In the genomic region with DNA sequence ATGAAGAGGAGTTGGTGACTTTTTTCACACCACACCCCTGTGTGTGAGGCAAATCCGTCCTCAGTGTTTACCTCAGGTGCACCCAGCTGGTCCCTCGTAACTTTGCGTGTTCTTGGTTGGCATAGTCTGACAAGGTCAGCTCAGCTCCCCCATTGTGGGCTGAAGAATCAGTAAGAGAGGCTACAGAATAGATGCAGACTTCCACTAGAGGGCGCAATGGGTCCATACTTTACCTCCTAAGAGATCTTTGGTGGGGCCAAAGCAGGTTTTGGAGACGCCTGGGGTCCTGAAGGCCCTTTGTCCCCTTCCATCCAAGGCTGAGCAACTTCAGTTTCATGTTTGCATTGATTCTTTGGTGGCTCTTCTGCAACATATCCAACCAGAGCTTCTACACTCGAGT, we compare ENCODE assay signal across 9 mouse cellular contexts. TPM values are rescaled to one million over a fixed set of nuclear protein-coding genes. Genes with fewer than 3 reads are reported as not detected.
DNase-seq lines count a peak whose midpoint lies in the region; ATAC-seq and TF ChIP-seq lines count a peak whose summit lies in the region.
"Had no signal": no experiment of that assay in that cellular context is flagged by ENCODE, and none has a peak within 500 bp of the region (broad histone marks: within the 10 kb centered on the region; RNA-seq: fewer than 3 reads in every experiment).

No protein-coding gene starts in this region.

- TF ChIP-seq POLR2A in bone marrow, adult 2 months (IDR thresholded peaks at IDR 0.05; ENCODE audit: borderline replicate concordance, control insufficient read depth, low read depth, low read length): no peak

- no peaks in the 10 kb centered on the region for H3K4me1 ChIP-seq in heart, embryonic 11.5 days (ENCODE audit: control insufficient read depth, insufficient read depth, low read length)
- no peaks in the 10 kb centered on the region for H3K4me1 ChIP-seq in bone marrow, adult 2 months (ENCODE audit: control insufficient read depth, insufficient read depth, low read length)
- no peaks in the 10 kb centered on the region for H3K4me1 ChIP-seq in embryonic facial prominence, embryonic 14.5 days (ENCODE audit: control insufficient read depth, insufficient read depth, low read length)
- H3K4me1 ChIP-seq: liver, embryonic 15.5 days had no signal

- H3K9me3 ChIP-seq in heart, embryonic 11.5 days (replicated peaks; ENCODE audit: control insufficient read depth, low read length): no peaks in the 10 kb centered on the region
- no peaks in the 10 kb centered on the region for H3K9me3 ChIP-seq in embryonic facial prominence, embryonic 14.5 days (ENCODE audit: control insufficient read depth, low read length)
- H3K9me3 ChIP-seq: liver, embryonic 15.5 days had no signal

- WGBS in heart, embryonic 11.5 days (ENCODE audit: insufficient replicate concordance): 18% methylated on average over 6 of the region's 6 CpGs
- WGBS in bone marrow, adult 2 months: 12% methylated on average over 6 of the region's 6 CpGs
- WGBS in embryonic facial prominence, embryonic 14.5 days: 17% methylated on average over 6 of the region's 6 CpGs

- DNase-seq in heart, adult 18-20 months: peak; percentile 18 to 62
- DNase-seq in CD4-positive helper T cell, adult 2 months (ENCODE audit: low read depth, low spot score): peak; percentile 50
- DNase-seq in embryonic facial prominence, embryonic 14.5 days (ENCODE audit: low spot score): peak; percentile 81
- peak; percentile 38 to 74 for DNase-seq in layer of hippocampus, adult 2 months (ENCODE audit: low spot score in 2 of 2)
- peak; percentile 75 for DNase-seq in testis, postnatal 10 days (ENCODE audit: low spot score)

- H3K4me3 ChIP-seq in heart, embryonic 11.5 days (ENCODE audit: low read depth, low read length): no peak overlapping the region
- H3K4me3 ChIP-seq in bone marrow, adult 2 months (replicated peaks; ENCODE audit: control insufficient read depth, low read depth, low read length): no peak overlapping the region
- no peak overlapping the region for H3K4me3 ChIP-seq in embryonic facial prominence, embryonic 14.5 days (ENCODE audit: low read depth, low read length)
- H3K4me3 ChIP-seq in layer of hippocampus, adult 2 months: no peak overlapping the region
- H3K4me3 ChIP-seq: liver, embryonic 15.5 days had no signal

- no peak overlapping the region for H3K4me2 ChIP-seq in heart, embryonic 11.5 days
- no peak overlapping the region for H3K4me2 ChIP-seq in embryonic facial prominence, embryonic 14.5 days (ENCODE audit: low read depth, low read length)
- H3K4me2 ChIP-seq: liver, embryonic 15.5 days had no signal

- peaks cover 38% of the 10 kb centered on the region for H3K27me3 ChIP-seq in heart, embryonic 11.5 days (ENCODE audit: control insufficient read depth, insufficient read depth, low read length)
- H3K27me3 ChIP-seq in embryonic facial prominence, embryonic 14.5 days (replicated peaks; ENCODE audit: control insufficient read depth, insufficient read depth, low read length): no peaks in the 10 kb centered on the region

- TF ChIP-seq CTCF in bone marrow, adult 2 months (IDR thresholded peaks at IDR 0.05; ENCODE audit: control insufficient read depth, insufficient read depth, low read length): 0 out of 2 replicates have a peak, but pooled peaks have one; percentile 14
- peak; percentile 91 for TF ChIP-seq CTCF in layer of hippocampus, adult 2 months (conservative IDR thresholded peaks at IDR 0.05)

- no peaks in the 10 kb centered on the region for H3K36me3 ChIP-seq in heart, embryonic 11.5 days (ENCODE audit: control insufficient read depth, insufficient read depth, low read length)
- H3K36me3 ChIP-seq in embryonic facial prominence, embryonic 14.5 days (ENCODE audit: control insufficient read depth, insufficient read depth, low read length): no peaks in the 10 kb centered on the region
- H3K36me3 ChIP-seq: liver, embryonic 15.5 days had no signal

- H3K27ac ChIP-seq in heart, embryonic 11.5 days (ENCODE audit: low read depth, low read length): no peak overlapping the region
- no peak overlapping the region for H3K27ac ChIP-seq in bone marrow, adult 2 months (ENCODE audit: control insufficient read depth, insufficient read depth, low read depth, low read length, poor library complexity)
- H3K27ac ChIP-seq in embryonic facial prominence, embryonic 14.5 days (replicated peaks; ENCODE audit: low read depth, low read length): no peak overlapping the region
- H3K27ac ChIP-seq in layer of hippocampus, adult 2 months: no peak overlapping the region
- H3K27ac ChIP-seq: liver, embryonic 15.5 days had no signal

- no peak for ATAC-seq in heart, embryonic 11.5 days (replicated peaks; ENCODE audit: insufficient number of reproducible peaks, low FRiP score, low TSS enrichment)
- no peak for ATAC-seq in embryonic facial prominence, embryonic 14.5 days (ENCODE audit: low read depth)
- ATAC-seq in megakaryocyte-erythroid progenitor cell, adult 5-6 weeks (replicated peaks; ENCODE audit: low FRiP score, low TSS enrichment, poor library complexity, severe bottlenecking): peak; percentile 51; the same call in 1 of the 2 replicates

- H3K9ac ChIP-seq in heart, embryonic 11.5 days (ENCODE audit: low read depth, low read length): no peak overlapping the region
- H3K9ac ChIP-seq in embryonic facial prominence, embryonic 14.5 days (ENCODE audit: low read depth, low read length): no peak overlapping the region
- H3K9ac ChIP-seq: liver, embryonic 15.5 days had no signal

RNA-seq across cellular contexts. Expression of a gene that starts 39.2 kb away (rescaled TPM):
- under 1 TPM; 0.05 TPM for total RNA-seq in heart, adult 18-20 months (2021)
- polyA plus RNA-seq in heart, embryonic 11.5 days (2014; fragmentation: Nextera tagmentation; extraction: Ambion mirVana): not detected in 2 replicates
- not detected in 2 replicates for polyA plus RNA-seq in bone marrow, adult 2 months (2011; ENCODE audit: insufficient read depth, insufficient read length, low replicate concordance, missing spikeins)
- polyA plus RNA-seq in embryonic facial prominence, embryonic 14.5 days (2014; fragmentation: Nextera tagmentation; extraction: Ambion mirVana): 2.3 and 2.4 TPM in 2 replicates
- total RNA-seq in layer of hippocampus, adult 2 months (2021): under 1 TPM; 0.20 to 0.25 TPM
- total RNA-seq in megakaryocyte-erythroid progenitor cell, adult 5-6 weeks (2014; fragmentation: Nextera tagmentation): not detected in 2 replicates
- total RNA-seq in megakaryocyte-erythroid progenitor cell, adult 5-6 weeks (2017): not detected in 2 replicates
- polyA plus RNA-seq: liver, embryonic 15.5 days had no signal

RNA-seq across cellular contexts. Expression of a gene that starts 41.6 kb away (rescaled TPM):
- 1 to 10 TPM; 4.5 to 4.8 TPM for total RNA-seq in heart, adult 18-20 months (2021)
- polyA plus RNA-seq in heart, embryonic 11.5 days (2014; fragmentation: Nextera tagmentation; extraction: Ambion mirVana): 1.7 and 2.0 TPM in 2 replicates
- polyA plus RNA-seq in bone marrow, adult 2 months (2011; ENCODE audit: insufficient read depth, insufficient read length, low replicate concordance, missing spikeins): not detected in 2 replicates
- polyA plus RNA-seq in embryonic facial prominence, embryonic 14.5 days (2014; fragmentation: Nextera tagmentation; extraction: Ambion mirVana): 0.68 and 1.1 TPM in 2 replicates
- under 1 TPM; 0.23 to 0.54 TPM for total RNA-seq in layer of hippocampus, adult 2 months (2021)
- not detected in 2 replicates for total RNA-seq in megakaryocyte-erythroid progenitor cell, adult 5-6 weeks (2014; fragmentation: Nextera tagmentation)
- not detected in 2 replicates for total RNA-seq in megakaryocyte-erythroid progenitor cell, adult 5-6 weeks (2017)
